In the genomic region with DNA sequence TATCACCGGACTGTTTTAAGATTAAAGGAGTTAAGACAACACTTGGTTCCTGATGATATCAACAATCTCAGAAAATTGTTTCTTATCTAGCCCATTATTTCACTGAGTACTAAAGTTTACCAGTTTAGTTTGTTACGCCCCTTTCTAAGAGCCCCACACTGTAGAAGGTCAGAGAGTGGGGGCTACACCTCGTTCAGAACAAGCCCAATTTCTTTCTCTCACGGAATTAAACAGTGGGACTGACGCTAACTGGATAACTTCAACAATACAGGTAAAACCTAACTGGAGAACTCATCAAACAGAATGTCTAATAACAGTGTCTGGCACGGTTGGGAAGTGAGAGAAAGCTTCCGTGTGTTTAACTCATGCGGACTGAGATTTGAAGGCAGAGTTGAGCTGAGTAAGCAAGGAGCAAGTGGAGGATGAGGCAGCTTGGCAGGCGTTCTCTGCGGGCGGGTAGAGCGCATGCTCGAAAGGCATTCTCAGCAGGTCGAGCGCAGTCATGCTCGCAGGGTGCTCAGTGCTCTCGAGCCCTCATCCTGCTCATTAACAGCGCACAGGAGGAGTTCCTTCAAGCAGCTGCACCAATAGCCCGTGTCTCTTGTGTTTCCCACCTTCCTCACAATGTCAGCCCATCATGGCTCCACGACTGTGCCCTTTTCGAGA, we compare ENCODE assay signal across 10 mouse cellular contexts.
DNase-seq lines count a peak whose midpoint lies in the region; ATAC-seq lines count a peak whose summit lies in the region.
"Had no signal": no experiment of that assay in that cellular context is flagged by ENCODE, and none has a peak within 500 bp of the region (broad histone marks: within the 10 kb centered on the region; RNA-seq: fewer than 3 reads in every experiment).

No protein-coding gene starts in this region.

- no peak overlapping the region for H3K4me2 ChIP-seq in midbrain, embryonic 14.5 days (ENCODE audit: low read length)
- H3K4me2 ChIP-seq in midbrain, embryonic 11.5 days, result no peak overlapping the region
- H3K4me2 ChIP-seq in liver, embryonic 11.5 days, result no peak overlapping the region
- H3K4me2 ChIP-seq: embryonic facial prominence, embryonic 13.5 days had no signal

- 71% methylated on average over 21 of the region's 21 CpGs for WGBS in midbrain, embryonic 14.5 days
- 79% methylated on average over 21 of the region's 21 CpGs for WGBS in midbrain, embryonic 11.5 days
- 79% methylated on average over 21 of the region's 21 CpGs for WGBS in liver, embryonic 11.5 days

- ATAC-seq in midbrain, embryonic 14.5 days (ENCODE audit: low FRiP score, low TSS enrichment), result 0 out of 2 replicates have a peak, but pooled peaks have one; percentile 35
- ATAC-seq in midbrain, embryonic 11.5 days (ENCODE audit: low FRiP score), result no peak
- ATAC-seq in liver, embryonic 11.5 days (replicated peaks; ENCODE audit: low FRiP score), result no peak
- no peak for ATAC-seq in megakaryocyte, adult 5-6 weeks (ENCODE audit: poor library complexity, severe bottlenecking)

- peak; percentile 14 for DNase-seq in midbrain, embryonic 14.5 days
- no peak for DNase-seq in midbrain, embryonic 11.5 days (ENCODE audit: low spot score, missing footprints)
- DNase-seq in cerebellum, postnatal 36 days, result peak; percentile 22 to 39
- DNase-seq in kidney, postnatal 36 days, result peak; percentile 30 to 48
- DNase-seq in right cerebral cortex, postnatal 4 days, result peak; percentile 19
- no peak for DNase-seq in gastrocnemius, postnatal 25 days
- DNase-seq in liver, embryonic 11.5 days (ENCODE audit: low spot score), result no peak

- no peaks in the 10 kb centered on the region for H3K4me1 ChIP-seq in midbrain, embryonic 14.5 days (ENCODE audit: control insufficient read depth, insufficient read depth, low read length)
- no peaks in the 10 kb centered on the region for H3K4me1 ChIP-seq in midbrain, embryonic 11.5 days (ENCODE audit: control insufficient read depth, insufficient read depth, low read length)
- peaks cover 2% of the 10 kb centered on the region for H3K4me1 ChIP-seq in liver, embryonic 11.5 days (replicated peaks; ENCODE audit: control insufficient read depth, insufficient read depth, low read length)
- H3K4me1 ChIP-seq: embryonic facial prominence, embryonic 13.5 days had no signal

- no peaks in the 10 kb centered on the region for H3K36me3 ChIP-seq in midbrain, embryonic 14.5 days (ENCODE audit: control insufficient read depth, insufficient read depth, low read length)
- H3K36me3 ChIP-seq in midbrain, embryonic 11.5 days (ENCODE audit: control insufficient read depth, insufficient read depth, low read length), result no peaks in the 10 kb centered on the region
- 0 out of 2 replicates have a peak, but pooled peaks cover 4% of the 10 kb centered on the region for H3K36me3 ChIP-seq in liver, embryonic 11.5 days (ENCODE audit: control insufficient read depth, insufficient read depth, low read length)

- H3K9ac ChIP-seq in midbrain, embryonic 14.5 days (replicated peaks; ENCODE audit: low read length), result no peak overlapping the region; the same call in 1 of the 2 replicates
- no peak overlapping the region for H3K9ac ChIP-seq in midbrain, embryonic 11.5 days (ENCODE audit: low read length)
- no peak overlapping the region for H3K9ac ChIP-seq in liver, embryonic 11.5 days (ENCODE audit: low read depth, low read length)
- H3K9ac ChIP-seq: embryonic facial prominence, embryonic 13.5 days; liver, embryonic 14.5 days had no signal

- no peak overlapping the region for H3K27ac ChIP-seq in midbrain, embryonic 14.5 days (replicated peaks; ENCODE audit: low read depth, low read length)
- H3K27ac ChIP-seq in midbrain, embryonic 11.5 days (ENCODE audit: low read depth, low read length), result no peak overlapping the region
- H3K27ac ChIP-seq in liver, embryonic 11.5 days (ENCODE audit: low read depth, low read length), result no peak overlapping the region
- H3K27ac ChIP-seq: embryonic facial prominence, embryonic 13.5 days; liver, embryonic 14.5 days had no signal

- H3K27me3 ChIP-seq in midbrain, embryonic 14.5 days (ENCODE audit: control insufficient read depth, insufficient read depth, low read length), result no peaks in the 10 kb centered on the region
- no peaks in the 10 kb centered on the region for H3K27me3 ChIP-seq in midbrain, embryonic 11.5 days (ENCODE audit: control insufficient read depth, insufficient read depth, low read length)
- no peaks in the 10 kb centered on the region for H3K27me3 ChIP-seq in liver, embryonic 11.5 days (replicated peaks; ENCODE audit: control insufficient read depth, insufficient read depth, low read length)
- H3K27me3 ChIP-seq: embryonic facial prominence, embryonic 13.5 days had no signal

- H3K9me3 ChIP-seq in midbrain, embryonic 14.5 days (ENCODE audit: control insufficient read depth, low read length), result no peaks in the 10 kb centered on the region
- no peaks in the 10 kb centered on the region for H3K9me3 ChIP-seq in midbrain, embryonic 11.5 days (ENCODE audit: control insufficient read depth, low read length)
- no peaks in the 10 kb centered on the region for H3K9me3 ChIP-seq in liver, embryonic 11.5 days (ENCODE audit: control insufficient read depth, low read length)
- H3K9me3 ChIP-seq: embryonic facial prominence, embryonic 13.5 days had no signal

- H3K4me3 ChIP-seq in midbrain, embryonic 14.5 days (replicated peaks; ENCODE audit: low read depth, low read length), result no peak overlapping the region
- H3K4me3 ChIP-seq in midbrain, embryonic 11.5 days (ENCODE audit: low read depth, low read length), result no peak overlapping the region
- H3K4me3 ChIP-seq in liver, embryonic 11.5 days (ENCODE audit: low read depth, low read length), result no peak overlapping the region
- H3K4me3 ChIP-seq: embryonic facial prominence, embryonic 13.5 days had no signal

Comparison
In these comparisons a context has a peak if more than half of its experiments do, and no peak if none do; other contexts are left out.
1. DNase-seq: peak in midbrain, embryonic 14.5 days (single experiment), cerebellum, postnatal 36 days (2 of 2), kidney, postnatal 36 days (2 of 2) and right cerebral cortex, postnatal 4 days (single experiment); none in midbrain, embryonic 11.5 days (single experiment), gastrocnemius, postnatal 25 days (single experiment) and liver, embryonic 11.5 days (single experiment).